Mouse (Mus musculus) adrenal gland, adult (tissue): ENCODE results near the gene 9930021J03Rik.

Source experiments
- DNase-seq, 2 experiments: peaks; one replicate each; pipeline ENCODE4 v3.0.0; 2022 to 2023; ENCODE audit warnings: low spot score in 1 of 2; ENCODE audit not compliant: inconsistent age in 2 of 2

9930021J03Rik gene

DNA sequence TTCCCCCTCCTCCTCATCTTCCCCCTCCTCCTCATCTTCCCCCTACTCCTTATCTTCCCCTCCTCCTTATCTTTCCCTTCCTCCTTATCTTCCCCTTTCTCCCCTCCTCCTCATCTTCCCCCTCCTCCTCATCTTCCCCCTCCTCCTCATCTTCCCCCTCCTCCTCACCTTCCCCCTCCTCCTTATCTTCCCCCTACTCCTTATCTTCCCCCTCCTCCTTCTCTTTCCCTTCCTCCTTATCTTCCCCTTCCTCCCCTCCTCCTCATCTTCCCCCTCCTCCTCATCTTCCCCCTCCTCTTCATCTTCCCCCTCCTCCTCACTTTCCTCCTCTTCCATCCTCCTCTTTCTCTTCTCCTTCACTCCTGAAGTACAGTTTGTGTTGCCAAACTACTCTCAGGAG is 108.9 kb downstream of the 9930021J03Rik start:
- no peak for DNase-seq

DNA sequence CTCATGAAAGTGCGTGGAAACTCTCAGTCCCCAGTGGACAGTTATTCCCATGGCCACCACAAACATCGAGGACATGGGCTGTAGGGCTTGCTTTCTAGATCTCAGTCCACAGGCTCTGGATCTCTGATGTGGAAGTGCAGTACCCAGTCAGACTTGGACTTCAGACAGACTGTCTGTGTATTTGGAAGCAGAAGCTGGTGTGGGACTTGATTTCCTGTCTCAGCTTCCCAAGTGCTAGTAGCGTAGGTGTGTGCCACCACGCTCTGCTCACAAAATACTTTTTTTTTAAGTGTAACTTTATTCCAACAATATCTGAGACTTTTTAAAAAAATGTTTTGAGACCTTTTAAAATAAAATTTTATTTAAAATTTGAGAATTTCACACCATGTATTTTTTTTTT is 109.5 kb downstream of the 9930021J03Rik start:
- no peak for DNase-seq

DNA sequence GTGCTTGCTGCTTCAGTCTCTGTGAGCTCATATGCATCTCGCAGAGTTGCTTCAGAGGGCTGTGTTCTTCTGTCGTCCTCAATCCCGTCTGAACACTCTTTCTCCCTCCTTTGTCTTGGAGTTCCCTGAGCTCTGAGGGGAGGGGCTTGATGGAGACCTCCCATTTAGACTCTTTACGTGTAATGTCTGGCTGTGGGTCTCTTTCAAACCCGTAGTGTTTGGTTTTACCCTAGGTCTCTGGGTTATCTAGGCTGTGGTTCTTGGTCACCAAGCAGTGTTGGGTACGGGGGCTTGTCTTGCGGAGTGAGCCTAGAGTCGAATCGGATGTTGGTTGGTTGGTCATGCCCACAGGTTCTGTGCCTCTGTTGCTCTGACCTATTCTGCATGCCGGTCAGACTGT is 110.7 kb downstream of the 9930021J03Rik start:
- no peak for DNase-seq

DNA sequence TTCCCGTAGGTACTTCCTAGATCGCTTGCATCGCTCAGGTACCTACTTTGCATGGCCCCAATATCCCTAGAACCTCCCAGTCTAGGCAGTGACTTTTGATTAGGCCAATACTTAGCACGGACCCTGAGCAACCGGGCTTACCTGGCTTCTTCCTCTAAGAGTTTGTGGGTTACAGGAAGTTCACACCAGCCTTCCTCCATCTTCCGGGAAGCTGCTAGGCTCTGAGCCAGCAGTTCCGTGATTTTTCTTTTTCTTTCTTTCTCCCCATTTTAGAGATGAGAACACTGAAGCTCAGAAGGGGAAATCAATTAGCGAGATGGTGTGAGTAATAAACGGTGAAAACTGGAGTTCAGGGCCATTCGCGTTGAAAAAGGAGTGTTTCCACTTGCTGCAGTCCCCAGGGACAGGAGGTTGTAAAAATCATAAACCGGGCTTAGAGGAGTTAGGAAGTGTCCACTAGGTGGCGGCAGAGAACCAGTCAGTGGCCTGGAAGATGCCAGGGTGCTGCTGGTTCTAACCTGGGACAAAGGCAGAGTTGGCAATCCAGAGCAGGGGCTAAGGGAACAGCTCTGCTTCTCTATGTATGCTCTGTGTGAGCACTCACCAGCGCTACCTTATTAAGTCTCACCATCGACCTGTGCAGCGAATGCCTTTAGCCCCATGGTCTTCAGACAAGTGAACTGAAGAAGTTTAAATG is 121.8 kb downstream of the 9930021J03Rik start:
- DNase-seq = peak; percentile 76 to 93

DNA sequence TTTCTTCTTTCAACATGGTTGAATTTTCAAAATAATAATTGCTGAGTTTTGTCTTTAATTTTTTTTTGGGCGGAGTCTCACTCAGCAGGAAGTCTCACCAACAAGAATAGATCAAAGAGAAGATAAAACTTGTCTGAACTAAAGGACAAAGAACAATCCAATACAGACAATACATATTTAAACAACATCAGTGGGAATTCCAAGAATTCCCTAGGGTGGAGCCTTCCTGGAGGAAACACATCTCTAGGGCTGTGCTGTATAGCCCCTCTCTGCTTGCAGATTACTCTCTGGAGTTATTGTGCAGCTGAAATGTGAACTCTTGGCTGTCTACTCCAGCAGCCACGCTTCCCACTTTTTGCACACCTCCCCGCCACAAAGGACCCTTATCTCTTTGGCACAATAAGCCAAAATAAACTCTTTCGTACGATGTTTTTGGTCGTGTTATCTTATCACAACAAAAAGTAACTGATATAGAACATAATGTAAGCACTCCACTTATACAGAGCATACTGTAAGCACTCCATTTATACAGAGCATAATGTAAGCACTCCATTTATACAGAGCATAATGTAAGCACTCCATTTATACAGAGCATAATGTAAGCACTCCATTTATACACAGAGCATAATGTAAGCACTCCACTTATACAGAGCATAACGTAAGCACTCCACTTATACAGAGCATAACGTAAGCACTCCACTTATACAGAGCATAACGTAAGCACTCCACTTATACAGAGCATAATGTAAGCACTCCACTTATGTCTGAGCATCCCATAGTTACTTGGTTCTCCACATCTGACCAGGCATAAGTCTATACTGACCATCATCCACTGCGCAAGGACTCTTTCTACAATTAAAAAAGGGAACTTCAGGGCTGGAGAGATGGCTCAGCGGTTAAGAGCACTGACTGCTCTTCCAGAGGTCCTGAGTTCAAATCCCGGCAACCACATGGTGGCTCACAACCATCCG is 125.3 kb downstream of the 9930021J03Rik start:
- DNase-seq = no peak

DNA sequence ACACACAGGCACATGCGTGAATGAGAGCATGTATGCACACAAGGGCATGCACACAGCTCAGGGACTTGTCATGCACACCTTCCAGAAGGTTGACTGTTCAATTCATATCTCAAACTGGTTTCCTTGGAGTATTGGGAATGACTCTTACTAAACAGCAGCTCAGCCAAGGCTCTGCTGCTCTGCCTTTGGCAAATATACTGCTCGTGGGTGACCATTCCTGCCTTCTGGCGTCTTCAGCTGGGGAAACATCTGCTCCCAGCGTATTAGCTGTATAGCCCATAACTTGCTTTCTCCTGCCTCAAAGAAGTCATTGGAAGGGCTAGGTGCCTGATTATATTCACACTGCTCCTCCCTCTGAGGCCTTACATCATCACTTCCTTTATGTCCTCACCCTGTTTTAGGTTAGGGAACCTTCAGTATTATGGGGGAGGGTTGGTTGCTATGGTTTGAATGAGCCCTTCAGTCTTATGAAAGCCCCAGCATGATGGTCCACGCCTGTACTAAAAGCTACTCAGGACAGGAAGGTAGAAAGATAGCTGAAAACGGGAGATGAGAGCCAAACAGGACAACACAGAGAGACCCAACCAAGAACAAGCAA is 127.5 kb downstream of the 9930021J03Rik start:
- no peak for DNase-seq

DNA sequence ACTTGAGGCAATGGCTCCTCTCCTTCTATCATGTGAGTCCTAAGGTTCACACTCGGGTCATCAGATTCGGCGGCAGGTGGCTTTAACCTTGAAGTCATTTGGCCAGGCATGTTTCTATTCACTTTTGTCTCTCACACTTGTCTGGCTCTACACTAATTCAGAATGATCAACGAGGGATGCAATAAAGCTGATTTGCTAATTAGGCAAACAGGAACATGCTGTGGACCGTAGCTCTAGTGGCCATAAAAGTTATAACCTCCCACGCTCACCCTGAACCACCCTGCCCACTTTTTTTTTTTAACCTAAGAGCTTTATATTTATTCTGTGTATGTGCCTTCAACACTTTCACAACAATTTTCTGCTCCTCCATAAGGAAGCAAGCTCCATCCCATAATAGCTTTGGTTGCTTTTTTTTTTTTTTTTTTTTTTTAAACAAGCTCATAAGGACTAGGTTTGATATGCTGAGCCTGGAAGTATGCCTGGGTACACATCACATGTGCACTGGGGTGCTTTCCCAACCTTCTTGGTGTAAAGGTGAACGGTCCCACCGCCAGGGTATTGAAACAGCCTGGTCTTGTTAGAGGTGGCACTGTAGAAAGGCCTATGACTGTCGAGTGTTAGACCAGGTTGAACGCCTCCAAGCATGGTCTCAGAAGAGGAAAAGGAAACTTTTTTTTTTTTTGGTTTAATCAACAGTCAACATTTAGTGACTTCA is 129.2 kb downstream of the 9930021J03Rik start:
- DNase-seq = no peak

DNA sequence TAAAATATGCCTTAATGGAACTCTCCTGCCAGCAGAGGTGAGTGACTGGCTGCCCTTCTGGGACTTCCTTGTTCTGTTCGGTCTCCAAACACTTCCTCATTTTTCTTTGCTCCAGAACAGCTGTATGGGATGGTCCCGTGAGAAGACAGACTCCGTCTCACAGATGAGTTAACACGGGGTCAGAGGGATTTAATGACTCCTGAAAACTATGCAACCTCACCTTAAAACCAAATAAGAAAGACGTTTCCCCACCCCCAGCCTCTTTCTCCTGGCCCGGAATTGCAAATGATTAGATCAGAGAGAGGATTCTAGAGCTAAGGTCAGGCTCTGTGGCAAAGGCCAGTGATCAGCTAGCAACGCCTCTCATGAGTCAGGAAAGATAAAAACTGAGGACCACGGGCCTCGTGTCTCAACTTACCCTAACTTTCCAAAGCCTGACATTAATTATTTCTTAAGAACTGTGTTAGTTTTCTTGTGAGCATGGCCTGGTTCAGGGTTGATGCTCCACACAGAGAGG is 130.2 kb downstream of the 9930021J03Rik start:
- DNase-seq = no peak

DNA sequence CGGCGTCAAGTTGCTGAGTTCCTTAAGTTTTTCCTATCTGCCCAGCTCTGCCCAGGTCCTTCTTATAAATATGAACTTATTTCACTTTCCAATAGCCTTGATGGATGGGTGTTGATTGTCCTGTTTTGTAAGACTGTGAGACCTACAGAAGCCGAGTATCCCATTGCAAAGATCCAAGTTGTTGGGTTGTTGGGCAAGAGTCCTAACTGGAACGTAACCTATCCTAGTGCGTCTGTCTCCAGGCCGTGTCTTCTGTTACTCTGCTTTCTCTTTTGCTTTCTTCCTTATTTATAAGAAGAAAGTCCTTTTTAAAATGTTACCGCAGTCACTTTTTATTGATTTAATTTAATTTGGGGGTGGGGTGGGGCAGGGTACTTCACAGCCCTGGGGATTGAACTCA is 130.8 kb downstream of the 9930021J03Rik start:
- DNase-seq = no peak

DNA sequence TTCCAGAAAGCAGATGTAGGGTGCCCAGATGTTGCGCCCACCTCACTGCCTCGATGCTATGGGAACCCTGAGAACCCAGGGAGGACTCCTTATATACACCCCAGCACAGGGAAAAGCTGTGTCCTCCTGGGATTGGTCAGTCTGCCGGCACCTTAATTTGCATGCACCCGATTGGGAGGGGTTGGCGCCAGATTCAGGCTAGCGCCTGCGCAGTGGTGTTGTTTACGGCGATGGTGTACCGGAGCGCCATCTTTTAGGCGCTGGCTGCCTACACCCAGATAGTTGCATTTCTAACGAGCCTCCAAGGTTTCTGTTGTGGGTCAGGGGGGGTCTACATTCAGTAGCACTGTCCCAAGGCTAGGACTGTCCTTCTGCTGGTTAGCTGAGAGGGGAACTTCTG is 133.1 kb downstream of the 9930021J03Rik start:
- DNase-seq = no peak

DNA sequence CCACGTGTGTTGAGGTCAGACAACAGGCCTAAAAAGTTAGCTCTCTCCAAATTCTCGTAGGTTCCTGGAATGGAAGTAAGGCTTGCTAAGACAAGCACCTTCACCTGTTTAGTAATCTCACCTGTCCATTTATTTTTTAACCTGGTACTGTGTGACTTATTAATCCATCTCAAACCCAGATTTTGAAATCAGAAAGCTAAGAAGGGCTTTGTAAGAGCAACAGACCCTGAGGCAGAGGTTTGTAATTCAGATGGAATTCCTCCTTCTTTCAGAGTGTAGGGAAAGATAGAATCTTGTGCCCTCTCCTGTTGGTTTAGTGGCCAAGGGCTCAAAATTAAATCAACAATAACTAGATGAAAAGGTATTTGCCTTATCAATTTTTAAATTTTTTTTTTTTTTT is 134.6 kb downstream of the 9930021J03Rik start:
- DNase-seq = no peak

DNA sequence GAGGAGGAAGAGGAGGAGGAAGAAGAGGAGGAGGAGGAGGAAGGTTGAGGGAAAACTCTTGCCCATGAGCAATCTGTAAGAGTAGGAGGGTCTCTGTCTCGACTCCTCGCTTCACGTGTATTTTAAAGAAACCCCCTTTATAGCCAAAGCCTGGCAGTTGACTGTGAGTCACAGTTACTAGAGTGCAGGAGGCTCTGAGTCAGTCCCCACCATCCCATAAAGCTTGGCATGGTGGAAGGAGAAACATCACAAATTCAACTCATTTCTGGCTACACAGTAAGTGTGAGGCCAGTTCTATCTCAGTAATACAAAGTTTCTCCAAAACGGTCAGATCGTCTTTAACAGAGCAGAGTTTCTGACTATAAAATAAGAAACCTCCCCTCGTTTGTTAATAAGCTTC is 135.5 kb downstream of the 9930021J03Rik start:
- DNase-seq = no peak

DNA sequence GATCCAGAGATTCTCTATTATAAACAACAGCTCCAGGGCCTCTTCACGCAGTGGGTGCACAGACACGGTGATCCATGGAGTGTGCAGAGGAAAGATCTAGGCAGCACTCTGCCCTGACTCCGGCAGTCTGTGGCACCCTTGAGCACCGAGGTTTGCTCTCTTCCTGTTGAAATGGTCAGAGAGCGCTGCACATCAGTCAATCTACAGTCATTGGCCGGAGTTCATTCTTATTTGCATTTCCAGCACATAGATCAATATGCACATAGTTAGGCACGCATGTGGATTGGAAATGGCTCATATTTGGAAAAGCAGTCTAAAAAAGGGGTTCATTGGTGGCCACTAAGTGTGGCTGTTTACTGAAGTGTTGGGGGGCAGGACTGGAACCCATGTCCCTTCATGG is 137.7 kb downstream of the 9930021J03Rik start:
- DNase-seq = no peak

DNA sequence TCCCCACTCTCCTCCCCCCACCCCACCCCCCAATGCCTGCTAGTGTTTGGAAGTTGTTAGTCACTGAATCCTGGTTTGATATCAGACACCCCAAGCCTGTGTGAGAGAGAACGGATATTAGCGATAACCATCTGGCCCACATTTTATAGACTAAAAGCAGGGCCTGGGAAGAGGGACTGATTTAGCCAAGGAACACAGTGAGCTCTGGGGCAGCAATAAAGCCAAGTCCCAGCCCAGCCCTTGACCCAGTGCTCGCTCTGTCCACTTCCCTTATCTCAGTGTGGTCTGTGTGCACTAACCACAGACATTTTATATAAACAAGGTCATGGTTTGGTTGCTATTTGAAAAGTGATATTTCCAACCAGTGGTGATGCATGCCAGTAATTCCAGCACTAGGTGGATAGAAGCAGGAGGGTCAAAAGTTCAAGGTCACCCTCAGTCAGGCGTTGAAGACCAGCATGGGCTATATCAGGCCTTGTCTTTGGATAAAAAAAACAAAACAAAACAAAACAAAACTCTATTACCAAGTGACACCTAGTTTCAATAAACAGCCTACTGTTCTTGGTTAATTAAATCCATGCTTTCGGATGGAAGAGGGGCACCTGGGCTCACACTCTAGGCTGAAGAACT is 138.7 kb downstream of the 9930021J03Rik start:
- peak; percentile 78 to 84 for DNase-seq

DNA sequence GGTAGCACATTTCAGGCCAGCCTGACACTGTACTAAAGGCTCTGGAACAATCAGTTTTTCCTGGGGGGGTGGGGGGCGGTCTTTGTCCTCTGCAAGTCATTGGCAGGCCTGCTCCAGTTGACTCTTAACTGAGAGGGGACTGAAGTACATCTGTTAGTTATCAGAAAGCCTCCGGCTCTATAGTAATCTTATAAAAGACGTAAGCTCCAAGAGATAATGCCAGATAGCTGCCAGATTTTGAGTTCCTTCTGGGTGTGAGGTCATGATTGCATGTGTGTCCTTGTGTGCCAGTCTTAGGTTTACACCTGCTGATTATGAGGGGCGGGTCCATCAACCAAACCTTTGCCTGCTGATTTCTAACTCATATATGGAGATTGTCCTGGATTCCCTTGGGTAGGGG is 139.6 kb downstream of the 9930021J03Rik start:
- DNase-seq = no peak

DNA sequence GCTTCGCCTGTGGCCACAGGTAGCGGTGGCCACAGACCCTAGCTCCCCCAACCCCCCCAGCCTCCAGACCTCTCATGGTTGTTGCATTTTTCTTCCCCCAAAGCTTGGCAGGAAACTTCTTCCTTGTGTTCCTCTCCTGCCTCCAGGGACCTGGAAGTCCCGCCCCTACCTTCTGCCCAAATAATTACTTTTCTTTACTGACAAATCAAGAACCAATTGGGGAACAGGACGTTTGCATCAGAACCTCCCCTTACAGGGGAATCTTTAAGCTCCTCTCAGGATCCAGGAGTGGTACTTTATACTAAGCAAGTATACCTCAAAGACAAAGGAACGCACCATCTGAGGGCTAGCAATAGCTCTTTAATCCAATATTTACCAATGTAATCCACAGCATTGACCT is 140.9 kb downstream of the 9930021J03Rik start:
- DNase-seq = no peak
